Mouse (Mus musculus) B cell, adult (primary cell): Measurements from ENCODE around the gene Mcrs1. TPM values are rescaled to one million over a fixed set of nuclear protein-coding genes. Genes with fewer than 3 reads are reported as not detected.

Experiments
- total RNA-seq: library from RNA; stranded (reverse); gene quantifications from 4 replicates; pipeline ENCODE4 v1.2.4, GENCODE M21; 2023; ENCODE audit not compliant: inconsistent age

The Mcrs1 gene
- 127 to 144 TPM (median 141 TPM) in 4 replicates for total RNA-seq

GRCm38 (mm10) chr15:99251626-99252380 lies at the start of gene Mcrs1:
TSS of gene Mcrs1 (minus strand) at chr15:99251961.

GRCm38 (mm10) chr15:99295484-99295981 lies 43.8 kb upstream of the Mcrs1 start, which contains the start of gene Fam186b:
TSS of gene Fam186b (minus strand) at chr15:99295888.

GRCm38 (mm10) chr15:99294813-99295374 lies 43.1 kb upstream of the Mcrs1 start, which contains the start of gene Prpf40b:
TSS of gene Prpf40b (plus strand) at chr15:99295087.

GRCm38 (mm10) chr15:99224208-99224911 lies 27.4 kb downstream of the Mcrs1 start, which contains the start of gene Kcnh3:
TSS of gene Kcnh3 (plus strand) at chr15:99224861.

Other genes starting within 250 kb of the Mcrs1 start
- 66.8 to 74.7 TPM (median 73.4 TPM) in 4 replicates for gene Tuba1c, start 222.1 kb downstream of the Mcrs1 start, total RNA-seq
- gene Prph, start 196.8 kb downstream of the Mcrs1 start, total RNA-seq: not detected in 4 replicates
- 0.87 to 1.8 TPM (median 1.6 TPM) in 4 replicates for gene Troap, start 177.4 kb downstream of the Mcrs1 start, total RNA-seq
- gene C1ql4, start 164.1 kb downstream of the Mcrs1 start, total RNA-seq: not detected in 4 replicates
- 0.33 TPM in 1 of 4 replicates, not detected in the others for gene Dnajc22, start 158.8 kb downstream of the Mcrs1 start, total RNA-seq
- not detected in 4 replicates for gene Spats2, start 126.0 kb downstream of the Mcrs1 start, total RNA-seq
- 1.9 to 3.3 TPM (median 2.3 TPM) in 4 replicates for gene Kcnh3, start 27.1 kb downstream of the Mcrs1 start, total RNA-seq
- gene Prpf40b, start 43.1 kb upstream of the Mcrs1 start, total RNA-seq: 13.0 to 24.0 TPM (median 17.7 TPM) in 4 replicates
- gene Fam186b, start 43.9 kb upstream of the Mcrs1 start, total RNA-seq: not detected in 4 replicates
- gene Fmnl3, start 118.5 kb upstream of the Mcrs1 start, total RNA-seq: 139 to 148 TPM (median 141 TPM) in 4 replicates
- 424 to 452 TPM (median 435 TPM) in 4 replicates for gene Tmbim6, start 140.9 kb upstream of the Mcrs1 start, total RNA-seq
- gene Nckap5l, start 205.8 kb upstream of the Mcrs1 start, total RNA-seq: 5.3 to 9.9 TPM (median 7.2 TPM) in 4 replicates
- 5.0 to 8.5 TPM (median 7.6 TPM) in 4 replicates for gene Bcdin3d, start 222.8 kb upstream of the Mcrs1 start, total RNA-seq